Mouse (Mus musculus): ENCODE data around the gene Pcsk7. TPM values are rescaled to one million over a fixed set of nuclear protein-coding genes. Genes with fewer than 3 reads are reported as not detected.

The Pcsk7 gene
- total and polyA plus RNA-seq, 3 experiments: 12.7 to 14.3 TPM; not detected in 1

GRCm38 (mm10) chr9:45936883-45937282 lies 30.6 kb downstream of the Pcsk7 start:
- no peak overlapping the region for H3K27ac ChIP-seq (ENCODE audit: control insufficient read depth, low read depth, low read length)
- DNase-seq (ENCODE audit: low read depth, low spot score): peak; percentile 59
- H3K9ac ChIP-seq (ENCODE audit: control insufficient read depth, low read depth, low read length, poor library complexity, severe bottlenecking): no peak overlapping the region
- no peak overlapping the region for H3K4me3 ChIP-seq (ENCODE audit: control insufficient read depth in 1 of 2, insufficient read depth in 1 of 2, low read depth in 2 of 2, low read length in 2 of 2)
- no peaks in the 10 kb centered on the region for H3K79me2 ChIP-seq (ENCODE audit: control insufficient read depth, insufficient read depth, low read length, poor library complexity)
- no peaks in the 10 kb centered on the region for H3K9me3 ChIP-seq (replicated peaks; ENCODE audit: insufficient read depth, low read length)
- H3K36me3 ChIP-seq (ENCODE audit: control insufficient read depth in 1 of 2, insufficient read depth in 2 of 2, low read length in 2 of 2): no peaks in the 10 kb centered on the region
- H3K4me1 ChIP-seq (ENCODE audit: control insufficient read depth in 1 of 2, insufficient read depth in 2 of 2, low read length in 2 of 2): no peaks in the 10 kb centered on the region
- H3K27me3 ChIP-seq (ENCODE audit: control insufficient read depth in 1 of 2, insufficient read depth in 2 of 2, low read length in 2 of 2): no peaks in the 10 kb centered on the region
- TF ChIP-seq CTCF (IDR thresholded peaks at IDR 0.05 in 2 of 3, conservative IDR thresholded peaks at IDR 0.05 in 1 of 3; ENCODE audit: control insufficient read depth in 1 of 3, insufficient read depth in 1 of 3, low read depth in 2 of 3, low read length in 3 of 3, poor library complexity in 1 of 3, severe bottlenecking in 1 of 3) (peak; percentile 50 to 66 (median 57)), ZC3H11A (IDR thresholded peaks at IDR 0.05; ENCODE audit: low read depth, low read length) (peak; percentile 25; the same call in 1 of the 2 replicates), NRF1 (IDR thresholded peaks at IDR 0.05; ENCODE audit: insufficient read depth, low read depth, low read length, poor library complexity, severe bottlenecking) (no peak), SMC3 (IDR thresholded peaks at IDR 0.05; ENCODE audit: low read depth, low read length) (peak; percentile 54), MAX (IDR thresholded peaks at IDR 0.05; ENCODE audit: low read length) (no peak), RAD21 (IDR thresholded peaks at IDR 0.05; ENCODE audit: low read depth, low read length) (peak; percentile 60)

GRCm38 (mm10) chr9:45938088-45938487 lies 31.8 kb downstream of the Pcsk7 start:
- Histone ChIP-seq H3K9me3 (replicated peaks; ENCODE audit: insufficient read depth, low read length) (no peaks in the 10 kb centered on the region), H3K79me2 (ENCODE audit: control insufficient read depth, insufficient read depth, low read length, poor library complexity) (no peaks in the 10 kb centered on the region), H3K27ac (ENCODE audit: control insufficient read depth, low read depth, low read length) (no peak overlapping the region), H3K27me3 (ENCODE audit: control insufficient read depth in 1 of 2, insufficient read depth in 2 of 2, low read length in 2 of 2) (no peaks in the 10 kb centered on the region), H3K4me1 (ENCODE audit: control insufficient read depth in 1 of 2, insufficient read depth in 2 of 2, low read length in 2 of 2) (no peaks in the 10 kb centered on the region), H3K9ac (ENCODE audit: control insufficient read depth, low read depth, low read length, poor library complexity, severe bottlenecking) (no peak overlapping the region), H3K4me3 (ENCODE audit: control insufficient read depth in 1 of 2, insufficient read depth in 1 of 2, low read depth in 2 of 2, low read length in 2 of 2) (no peak overlapping the region), H3K36me3 (ENCODE audit: control insufficient read depth in 1 of 2, insufficient read depth in 2 of 2, low read length in 2 of 2) (no peaks in the 10 kb centered on the region; a peak in 1 of 4 replicates)
- DNase-seq (ENCODE audit: low read depth, low spot score): no peak
- no peak for TF ChIP-seq EP300 (IDR thresholded peaks at IDR 0.05; ENCODE audit: low read depth in 1 of 2, low read length in 2 of 2)
- TF ChIP-seq ETS1 (IDR thresholded peaks at IDR 0.05; ENCODE audit: low read depth, low read length): no peak
- no peak for TF ChIP-seq HCFC1 (IDR thresholded peaks at IDR 0.05; ENCODE audit: low read depth, low read length)
- no peak for TF ChIP-seq ZNF384 (IDR thresholded peaks at IDR 0.05; ENCODE audit: low read depth, low read length)
- TF ChIP-seq UBTF (IDR thresholded peaks at IDR 0.05; ENCODE audit: borderline replicate concordance, insufficient read depth, low read depth, low read length): no peak

- Histone ChIP-seq H3K79me2 (ENCODE audit: control insufficient read depth, insufficient read depth, low read length, poor library complexity) (no peaks in the 10 kb centered on the region), H3K4me3 (ENCODE audit: control insufficient read depth in 1 of 2, insufficient read depth in 1 of 2, low read depth in 2 of 2, low read length in 2 of 2) (no peak overlapping the region), H3K36me3 (ENCODE audit: control insufficient read depth in 1 of 2, insufficient read depth in 2 of 2, low read length in 2 of 2) (no peaks in the 10 kb centered on the region; a peak in 1 of 4 replicates), H3K27me3 (ENCODE audit: control insufficient read depth in 1 of 2, insufficient read depth in 2 of 2, low read length in 2 of 2) (no peaks in the 10 kb centered on the region), H3K9ac (ENCODE audit: control insufficient read depth, low read depth, low read length, poor library complexity, severe bottlenecking) (no peak overlapping the region), H3K27ac (ENCODE audit: control insufficient read depth, low read depth, low read length) (no peak overlapping the region), H3K9me3 (replicated peaks; ENCODE audit: insufficient read depth, low read length) (no peaks in the 10 kb centered on the region), H3K4me1 (ENCODE audit: control insufficient read depth in 1 of 2, insufficient read depth in 2 of 2, low read length in 2 of 2) (no peaks in the 10 kb centered on the region)
- no peak for DNase-seq (ENCODE audit: low read depth, low spot score)
- TF ChIP-seq CTCF (IDR thresholded peaks at IDR 0.05 in 2 of 3, conservative IDR thresholded peaks at IDR 0.05 in 1 of 3; ENCODE audit: control insufficient read depth in 1 of 3, insufficient read depth in 1 of 3, low read depth in 2 of 3, low read length in 3 of 3, poor library complexity in 1 of 3, severe bottlenecking in 1 of 3) (no peak), ZKSCAN1 (IDR thresholded peaks at IDR 0.05; ENCODE audit: low read depth, low read length) (no peak), ZNF384 (IDR thresholded peaks at IDR 0.05; ENCODE audit: low read depth, low read length) (no peak), BHLHE40 (IDR thresholded peaks at IDR 0.05; ENCODE audit: borderline replicate concordance, low read depth, low read length) (no peak), POLR2A (IDR thresholded peaks at IDR 0.05; ENCODE audit: control insufficient read depth in 1 of 2, insufficient read depth in 1 of 2, low read depth in 1 of 2, low read length in 2 of 2, poor library complexity in 1 of 2) (no peak), TCF12 (IDR thresholded peaks at IDR 0.05; ENCODE audit: low read depth, low read length) (no peak), MEF2A (IDR thresholded peaks at IDR 0.05; ENCODE audit: extremely low read depth, insufficient replicate concordance, low read depth, low read length, poor library complexity, severe bottlenecking) (no peak), POLR2AphosphoS2 (IDR thresholded peaks at IDR 0.05; ENCODE audit: low read length) (no peak), MYB (IDR thresholded peaks at IDR 0.05; ENCODE audit: low read depth, low read length) (no peak), MAFK (IDR thresholded peaks at IDR 0.05; ENCODE audit: borderline replicate concordance, low read depth, low read length) (no peak), GABPA (IDR thresholded peaks at IDR 0.05; ENCODE audit: low read depth, low read length) (no peak), POLR2AphosphoS5 (IDR thresholded peaks at IDR 0.05; ENCODE audit: borderline replicate concordance, low read depth, low read length) (no peak), ELF1 (IDR thresholded peaks at IDR 0.05; ENCODE audit: low read depth, low read length) (no peak), RAD21 (IDR thresholded peaks at IDR 0.05; ENCODE audit: low read depth, low read length) (no peak), MAX (IDR thresholded peaks at IDR 0.05; ENCODE audit: low read length) (no peak), SMC3 (IDR thresholded peaks at IDR 0.05; ENCODE audit: low read depth, low read length) (no peak), ZMIZ1 (IDR thresholded peaks at IDR 0.05; ENCODE audit: low read depth, low read length) (no peak)
Measured at GRCm38 (mm10) chr9:45938952-45939637, 32.8 kb downstream of the Pcsk7 start.

Measured in MEL (cell line).